Mouse (Mus musculus): Measurements from ENCODE around the gene Fam124a. TPM values are rescaled to one million over a fixed set of nuclear protein-coding genes. Genes with fewer than 3 reads are reported as not detected.
A peak's percentile ranks its signal among the peaks of the same experiment; 100 is the strongest.
"Not testable (repeated sequence)": the region's sequence is repeated elsewhere in the genome, so short reads cannot be mapped to it uniquely, and the experiment has no call there.

The Fam124a gene
- 1 to 10 TPM; 2.3 to 2.4 TPM for total RNA-seq (2021)
- long read RNA-seq, experiment 1, partial matches to known transcripts, result 0 of 1 reads
- long read RNA-seq, experiment 1, other reads (novel, unspliced or antisense), result 0 of 1 reads
- long read RNA-seq, experiment 2, result 0 reads

DNA sequence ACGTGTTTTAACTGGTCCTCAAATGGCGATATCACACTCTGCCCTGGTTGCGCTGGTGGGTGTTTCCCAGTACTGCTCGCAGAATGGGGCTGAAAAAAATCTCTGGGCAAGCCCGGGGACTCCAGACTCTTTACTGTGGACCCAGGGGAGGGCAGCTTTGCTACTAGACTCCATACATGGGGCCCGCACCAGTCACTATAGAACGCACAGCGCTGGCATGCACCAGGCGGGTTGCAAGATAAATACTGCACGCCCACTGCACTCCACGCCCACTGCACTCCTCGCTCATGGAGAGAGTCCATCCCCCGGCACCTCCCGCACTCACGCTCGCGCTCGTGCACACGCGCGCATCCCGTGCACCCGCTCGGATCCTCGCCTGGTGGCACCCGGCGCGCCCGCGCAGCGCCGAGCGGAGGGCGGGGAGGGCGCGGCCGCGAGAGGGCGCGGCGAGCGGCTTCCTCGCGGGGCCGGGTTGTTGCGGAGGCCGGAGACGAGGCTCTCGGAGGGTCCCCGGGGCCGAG lies at the start of gene Fam124a:
Fam124a (plus strand) TSS at position 429 of the 521 bp plus-strand sequence.
- peak; percentile 60 to 65 for DNase-seq (ENCODE audit: low spot score in 2 of 2)

DNA sequence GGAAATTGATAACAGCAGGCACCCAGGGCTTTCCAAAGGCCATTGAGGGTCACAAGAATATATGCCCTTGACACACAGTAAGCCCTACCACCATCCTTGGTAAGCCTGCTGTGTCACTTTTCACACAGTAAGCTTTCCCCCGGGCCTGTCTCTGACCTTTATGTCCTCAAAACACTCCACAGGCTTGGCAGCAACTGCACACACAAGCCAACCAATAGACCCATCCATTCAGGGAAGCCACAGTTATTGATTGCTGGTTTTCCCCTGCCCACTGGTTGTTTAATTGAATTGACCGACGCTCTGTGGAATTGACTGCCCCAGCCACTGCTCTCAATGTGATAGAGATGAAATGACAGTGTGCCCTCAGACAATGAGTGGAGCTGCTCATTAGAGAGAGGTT lies 49.3 kb upstream of the Fam124a start:
- DNase-seq (ENCODE audit: low spot score in 2 of 2), result no peak

DNA sequence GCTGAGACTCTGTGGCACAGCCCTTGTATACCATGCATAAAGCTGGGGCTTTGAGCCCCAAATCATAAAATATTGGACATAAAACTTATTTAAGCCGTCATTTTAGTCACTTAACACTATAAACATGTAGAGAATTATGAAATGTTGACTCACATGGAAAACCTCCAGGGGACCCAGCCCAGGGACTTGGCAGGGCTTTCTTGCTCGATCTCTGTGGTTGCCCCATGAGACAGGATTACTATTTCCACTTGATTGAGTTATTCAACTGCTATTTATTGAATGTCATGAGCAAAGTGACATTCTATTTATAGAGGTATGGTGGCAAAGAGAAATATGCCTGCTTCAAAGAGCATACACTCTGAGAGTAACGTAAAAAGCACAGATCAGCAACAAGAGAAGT lies 46.2 kb upstream of the Fam124a start:
- peak in 1 of 2 experiments; percentile 25 for DNase-seq (ENCODE audit: low spot score in 2 of 2)

DNA sequence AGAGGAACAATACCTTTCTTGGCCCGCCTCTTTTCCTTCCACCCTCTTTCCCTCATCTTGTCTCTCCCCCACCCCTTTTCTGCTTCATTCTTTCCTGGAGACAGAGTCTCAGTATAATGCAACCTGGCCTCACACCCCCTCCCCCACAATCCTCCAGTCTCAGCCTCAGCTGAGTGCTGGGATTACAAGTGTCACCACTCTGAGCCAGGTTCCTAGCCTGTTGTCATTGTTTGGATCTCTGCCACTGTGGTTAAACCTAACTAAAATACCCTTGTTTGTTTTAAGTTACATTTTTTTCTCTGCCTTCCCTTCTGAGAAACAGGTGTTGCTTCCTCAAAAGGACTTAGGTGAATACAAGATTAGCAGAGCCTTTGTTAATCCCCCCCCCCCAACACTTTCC lies 42.7 kb upstream of the Fam124a start:
- DNase-seq (ENCODE audit: low spot score in 2 of 2), result no peak

DNA sequence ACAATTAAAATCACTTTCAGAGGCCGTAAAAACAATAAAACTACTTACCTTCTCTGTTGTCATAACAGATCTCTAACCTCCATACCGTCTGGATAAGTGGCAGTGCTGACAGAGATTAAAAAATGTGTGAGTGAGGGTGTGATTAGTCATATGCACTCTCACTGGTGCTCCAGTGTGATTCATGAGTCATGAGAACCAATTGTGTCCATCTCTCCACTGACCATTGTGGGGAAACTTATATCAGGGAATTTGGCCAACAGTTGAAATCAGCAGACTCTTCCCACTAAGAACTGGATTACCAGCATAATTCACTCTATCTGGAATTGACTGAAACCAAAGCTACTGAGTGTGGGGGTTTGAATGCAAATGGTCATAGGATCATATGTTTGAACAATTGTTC lies 24.6 kb upstream of the Fam124a start:
- DNase-seq (ENCODE audit: low spot score in 2 of 2), result no peak

DNA sequence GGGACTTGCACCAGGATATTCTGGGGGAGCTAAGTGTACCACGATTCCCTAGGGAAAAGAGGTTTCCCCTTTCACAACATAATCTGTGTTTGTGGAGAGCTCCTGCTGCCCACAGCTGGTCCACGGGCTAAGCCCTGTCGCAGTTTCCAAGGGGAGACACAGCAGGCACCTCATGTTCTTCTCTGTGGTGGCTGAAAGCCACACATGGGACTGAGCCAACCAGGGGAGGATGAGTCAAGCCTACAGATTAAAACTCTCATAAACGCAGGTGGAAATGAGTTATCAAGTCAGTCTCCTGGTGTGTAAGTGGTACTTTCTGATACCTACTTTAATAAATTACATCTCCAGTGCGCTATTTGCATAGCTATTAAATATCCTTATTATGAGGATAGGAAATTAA lies 19.4 kb upstream of the Fam124a start:
- no peak for DNase-seq (ENCODE audit: low spot score in 2 of 2)

DNA sequence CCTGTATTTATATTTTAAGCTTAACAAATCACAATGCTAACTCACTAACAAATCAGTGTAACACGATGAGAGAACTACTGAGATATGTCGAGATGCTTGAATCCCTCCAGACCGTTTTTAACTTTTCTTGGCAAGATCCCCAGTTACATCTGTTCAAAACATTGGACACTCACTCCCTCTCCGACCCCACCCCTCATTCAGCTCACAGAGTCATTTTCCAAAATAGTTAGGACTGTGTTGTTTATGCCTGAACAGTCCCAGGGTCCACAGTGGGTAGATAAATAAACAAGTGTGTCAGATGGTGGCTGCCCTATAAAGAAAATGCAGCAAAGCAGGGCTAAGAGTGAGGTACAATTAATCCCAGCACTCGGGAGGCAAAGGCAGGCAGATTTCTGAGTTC lies 18.5 kb upstream of the Fam124a start:
- no peak for DNase-seq (ENCODE audit: low spot score in 2 of 2)

DNA sequence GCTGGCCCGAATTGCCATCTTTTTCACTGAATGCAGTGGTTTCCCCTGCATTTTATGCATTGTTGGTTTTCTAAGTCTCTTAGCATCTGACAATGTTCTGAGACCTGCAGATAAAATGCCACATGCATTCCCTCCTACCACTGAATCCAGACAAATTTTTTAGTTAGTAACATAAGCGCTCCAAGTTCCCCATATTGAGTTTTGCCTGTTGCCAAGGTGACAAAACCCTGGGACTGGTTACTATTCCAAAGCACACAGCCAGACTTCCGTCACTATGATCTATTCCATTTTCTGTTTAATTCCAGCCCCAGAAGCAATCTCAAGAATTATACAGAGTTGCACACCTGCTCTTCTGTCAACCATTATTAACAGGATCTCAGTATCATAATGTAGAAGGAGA lies 15.7 kb upstream of the Fam124a start:
- no peak for DNase-seq (ENCODE audit: low spot score in 2 of 2)

DNA sequence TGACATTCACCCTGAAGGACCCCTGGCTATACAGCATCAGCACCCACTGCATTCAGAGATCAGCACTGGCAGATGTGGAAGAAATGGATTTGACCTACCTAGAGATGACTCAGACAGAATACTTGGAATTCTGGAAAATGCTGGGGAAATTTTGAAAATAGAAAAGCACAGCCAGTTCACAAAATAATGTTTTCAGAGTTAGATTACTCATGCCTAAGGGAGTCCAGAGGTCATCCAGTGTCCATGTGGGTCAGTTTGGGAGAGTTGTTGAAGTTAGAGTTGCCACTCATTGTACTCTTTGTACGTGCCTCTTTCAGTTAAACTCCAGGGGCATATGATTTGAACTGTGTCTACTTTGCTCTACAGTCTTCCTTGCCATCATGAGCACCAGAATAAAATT lies 13.8 kb upstream of the Fam124a start:
- no peak for DNase-seq (ENCODE audit: low spot score in 2 of 2)

DNA sequence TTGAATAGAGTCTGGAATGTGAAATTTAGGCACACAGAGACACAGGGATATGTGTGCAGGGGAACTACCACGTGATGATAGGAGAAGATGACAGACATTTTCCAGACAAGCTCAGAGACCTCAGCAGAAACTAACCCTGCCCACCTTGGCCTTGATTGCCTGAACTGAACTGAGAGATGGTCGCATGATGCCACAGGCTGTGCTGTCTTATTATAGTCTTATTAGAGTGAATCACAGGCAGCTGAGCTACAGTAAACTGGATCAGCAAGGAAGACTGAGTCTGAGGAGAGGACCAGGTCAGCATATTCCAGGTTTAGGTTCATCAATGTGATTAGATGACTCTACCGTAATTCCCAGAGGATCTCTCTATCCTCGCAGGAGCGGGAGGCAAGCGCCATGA lies 9.2 kb upstream of the Fam124a start:
- no peak for DNase-seq (ENCODE audit: low spot score in 2 of 2)

DNA sequence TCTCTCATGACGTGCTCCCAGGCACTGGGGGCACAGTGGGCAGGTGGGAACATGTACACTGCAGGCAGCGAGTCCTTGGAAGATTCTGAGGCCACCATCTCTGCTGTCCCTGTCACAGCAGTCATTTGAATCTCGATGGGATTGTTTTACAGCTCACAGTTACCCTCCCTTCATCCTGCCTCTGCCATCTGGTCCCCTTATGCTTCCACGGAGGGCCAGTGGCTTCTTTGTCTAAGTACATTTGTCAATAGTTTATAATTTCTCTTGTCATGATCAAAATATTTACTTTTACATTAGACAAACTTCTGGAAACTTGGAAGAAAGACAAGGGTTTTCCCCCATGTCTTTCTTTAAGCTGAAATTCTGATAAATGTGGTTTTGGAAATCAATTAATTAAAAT lies 8.8 kb upstream of the Fam124a start:
- no peak for DNase-seq (ENCODE audit: low spot score in 2 of 2)

DNA sequence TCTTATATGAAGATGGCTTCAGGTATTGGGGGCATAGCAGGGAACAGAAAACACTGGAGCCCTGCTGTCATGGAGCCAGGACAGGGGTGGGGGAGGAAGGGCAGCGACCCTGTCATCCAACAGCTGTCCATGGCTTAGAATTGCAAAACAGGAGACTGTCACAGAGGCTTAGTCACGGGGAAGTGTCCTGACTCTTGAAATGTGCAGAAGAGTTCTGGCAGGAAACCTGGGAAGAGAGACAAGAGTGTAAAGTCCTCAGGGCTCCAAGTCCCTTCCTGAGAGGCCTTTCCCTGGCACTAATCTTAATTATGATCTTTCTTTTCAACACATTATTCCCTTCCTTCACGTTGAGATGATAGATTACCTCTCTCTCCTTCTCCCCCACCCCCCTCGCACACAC lies 5.4 kb upstream of the Fam124a start:
- DNase-seq (ENCODE audit: low spot score in 2 of 2), result no peak

DNA sequence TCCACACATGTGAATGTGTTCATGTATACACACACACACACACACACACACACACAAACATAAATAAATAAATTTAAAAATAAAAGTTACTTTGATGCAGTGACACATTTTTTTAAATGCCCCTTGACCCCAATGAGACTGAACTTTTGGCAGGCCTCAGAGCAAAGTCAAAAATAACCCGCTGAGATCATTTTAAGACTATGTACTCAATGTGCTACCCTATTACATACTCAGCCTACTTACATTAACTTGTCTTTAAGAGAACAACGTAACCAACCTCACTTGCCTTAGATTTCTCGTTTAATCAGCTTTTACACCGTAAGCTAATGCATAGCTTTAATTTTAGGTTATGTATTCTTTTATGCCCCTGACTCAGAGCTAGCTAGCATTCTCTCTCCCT lies 2.8 kb upstream of the Fam124a start:
- no peak for DNase-seq (ENCODE audit: low spot score in 2 of 2)

DNA sequence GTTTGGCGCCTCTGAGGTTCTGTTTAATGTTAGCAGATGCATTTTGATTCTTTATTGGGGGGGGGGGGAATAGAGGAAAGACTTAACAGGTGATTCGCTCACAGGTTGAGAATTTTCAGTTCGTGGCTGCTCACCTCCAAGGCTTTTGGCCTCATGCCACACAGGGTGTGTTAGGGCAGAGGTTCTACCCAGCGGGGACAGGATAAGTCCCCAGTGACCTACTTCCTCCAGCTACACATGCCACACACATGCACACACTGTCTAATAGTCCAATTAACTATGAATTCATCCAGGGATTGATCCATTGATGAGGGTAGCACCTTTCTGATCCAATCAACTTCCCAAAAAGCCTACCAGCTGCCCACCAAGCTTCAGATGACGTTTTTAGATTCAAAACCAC lies 1.8 kb upstream of the Fam124a start:
- no peak for DNase-seq (ENCODE audit: low spot score in 2 of 2)

DNA sequence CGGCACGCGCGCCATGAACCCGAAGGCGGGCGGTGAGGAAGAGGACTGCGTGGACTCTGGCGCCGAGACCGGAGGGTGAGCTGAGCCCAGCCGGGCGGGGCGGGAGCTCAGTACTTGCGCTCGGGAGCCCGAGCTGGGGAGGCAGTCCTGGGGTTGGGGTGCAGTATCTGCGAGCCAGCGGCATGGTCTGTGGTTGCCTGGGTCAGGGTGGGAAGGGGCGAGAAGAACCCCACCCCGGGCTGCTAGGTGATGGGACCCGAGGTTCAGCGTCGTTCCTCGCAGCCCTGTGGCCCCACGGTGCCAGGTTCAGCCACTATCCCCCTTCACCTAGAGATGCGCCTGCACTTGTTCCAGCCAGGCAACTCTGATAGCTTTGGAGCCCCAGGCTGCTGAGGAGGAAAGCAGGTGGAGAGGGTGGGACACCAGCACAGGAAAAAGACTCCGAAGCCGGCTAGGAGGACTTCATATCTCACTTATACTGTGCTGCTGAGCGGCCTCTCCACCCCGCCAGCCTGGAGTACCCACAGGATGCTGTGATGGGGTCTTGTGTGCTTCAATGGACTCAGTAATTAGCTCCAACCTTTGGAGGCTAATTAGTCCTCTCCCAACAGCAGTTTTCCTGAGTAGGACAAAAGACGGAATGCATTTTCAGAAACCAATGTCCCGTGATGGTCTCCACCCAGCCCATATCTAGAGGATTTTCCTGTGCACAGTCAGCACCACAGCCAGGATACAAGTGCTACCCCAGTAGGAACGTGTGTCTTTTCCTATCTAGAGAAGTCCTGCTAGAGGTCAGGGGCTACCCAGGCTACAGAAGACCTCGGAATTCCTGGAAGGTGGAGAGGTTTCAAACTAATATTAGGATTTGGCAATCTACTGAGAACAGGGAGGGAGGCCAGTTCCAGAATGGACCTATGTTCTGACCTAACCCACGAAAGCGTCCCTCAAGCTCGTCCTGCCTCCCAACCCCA lies 588 bp downstream of the Fam124a start:
- DNase-seq (ENCODE audit: low spot score in 2 of 2), result no peak

DNA sequence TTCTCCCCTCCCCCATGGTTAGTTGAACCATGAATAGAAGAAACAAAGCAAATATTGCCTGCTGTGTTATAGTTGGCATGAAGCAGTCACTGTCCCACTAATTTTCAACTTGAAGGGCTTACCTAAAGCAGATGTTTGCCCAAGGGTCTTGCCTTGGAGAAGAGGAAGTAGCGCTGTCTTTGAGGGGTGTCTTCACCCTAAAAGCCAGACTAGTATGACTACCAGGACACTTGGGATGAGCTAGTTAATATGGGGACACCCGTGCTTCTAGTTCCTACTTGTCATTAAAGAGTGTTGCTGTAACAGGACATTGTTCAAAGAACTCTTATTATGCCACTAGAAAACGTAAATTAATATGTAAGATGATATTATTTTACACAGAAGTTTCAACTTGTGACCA lies 1.6 kb downstream of the Fam124a start:
- no peak for DNase-seq (ENCODE audit: low spot score in 2 of 2)

DNA sequence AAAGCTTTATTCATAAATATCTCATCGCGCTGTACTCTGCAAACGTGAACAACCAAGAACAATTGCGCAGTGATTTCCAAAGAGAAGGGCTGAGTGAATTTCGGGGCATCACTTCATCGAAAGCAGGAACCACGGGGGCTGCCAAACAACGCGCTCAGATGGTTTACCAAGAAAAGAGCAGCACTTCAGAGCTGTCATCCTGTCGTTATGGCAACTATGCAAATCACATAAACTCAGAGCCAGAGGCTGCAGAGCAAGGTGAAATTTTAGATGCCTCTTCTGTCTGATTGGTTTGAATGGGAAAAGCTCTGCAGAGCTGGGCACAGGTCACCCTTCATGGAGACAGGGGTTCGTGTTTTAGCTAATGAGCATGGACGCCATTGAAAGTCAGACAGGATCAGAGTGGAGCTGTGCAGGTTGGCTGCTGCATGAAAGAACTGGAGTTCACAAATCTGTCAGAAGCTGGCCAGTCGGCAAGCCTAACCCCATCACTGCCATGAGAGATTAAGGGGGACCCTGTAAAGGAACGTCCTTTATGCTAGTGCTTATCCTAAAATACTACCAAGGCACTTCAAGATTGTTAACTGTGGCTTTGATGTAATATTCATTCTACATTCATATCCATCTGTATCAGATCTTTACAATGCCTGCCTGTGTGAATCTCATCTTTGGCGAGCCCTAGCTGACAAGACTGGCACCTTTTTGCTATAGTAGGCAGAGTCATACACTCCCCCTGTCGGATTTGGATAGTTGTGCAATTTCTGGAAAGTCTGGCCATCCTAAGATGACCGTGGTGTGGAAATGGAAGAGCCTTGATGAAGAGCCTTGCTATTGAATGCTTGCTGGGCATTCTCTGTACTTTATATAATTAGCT lies 6.6 kb downstream of the Fam124a start:
- DNase-seq (ENCODE audit: low spot score in 2 of 2), result peak in 1 of 2 experiments; percentile 3

DNA sequence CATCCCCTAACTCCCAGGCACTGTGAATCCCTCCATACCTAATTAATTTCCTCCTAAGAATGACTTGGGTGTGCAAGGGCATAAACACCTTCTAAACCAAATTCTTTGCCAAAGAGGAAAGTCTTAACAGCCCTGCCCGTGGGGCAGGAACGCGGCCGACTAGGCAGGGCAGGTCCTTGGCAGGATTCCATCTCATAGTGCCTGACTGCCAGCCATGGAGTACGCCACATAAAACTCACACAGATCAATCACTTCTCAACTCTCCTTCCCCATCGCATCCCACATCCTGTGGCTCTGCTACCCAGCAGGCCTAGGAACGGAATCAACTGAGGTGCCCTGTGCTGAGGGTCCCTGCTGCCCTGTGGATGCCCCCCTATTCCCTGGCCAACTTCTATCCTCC lies 8.1 kb downstream of the Fam124a start:
- DNase-seq (ENCODE audit: low spot score in 2 of 2), result peak in 1 of 2 experiments; percentile 15

DNA sequence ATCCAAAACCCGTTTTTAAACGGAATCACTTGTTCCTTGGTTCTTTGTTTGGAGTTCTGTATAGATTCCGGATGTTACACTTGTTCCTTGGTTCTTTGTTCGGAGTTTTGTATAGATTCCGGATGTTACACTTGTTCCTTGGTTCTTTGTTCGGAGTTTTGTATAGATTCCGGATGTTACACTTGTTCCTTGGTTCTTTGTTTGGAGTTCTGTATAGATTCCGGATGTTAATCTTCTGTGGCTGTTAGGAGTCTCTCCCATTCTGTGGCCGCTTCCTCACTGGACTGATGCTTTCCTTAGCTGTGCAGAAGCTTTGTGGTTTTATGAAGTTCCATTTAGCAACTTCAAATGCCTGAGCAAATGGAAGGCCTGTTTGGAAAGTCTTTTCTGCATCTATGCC lies 11.3 kb downstream of the Fam124a start, which contains the start of gene Gm4131:
Gm4131 (minus strand) TSS at position 101 of the 400 bp plus-strand sequence.
- not testable (repeated sequence) for DNase-seq (ENCODE audit: low spot score in 2 of 2)

DNA sequence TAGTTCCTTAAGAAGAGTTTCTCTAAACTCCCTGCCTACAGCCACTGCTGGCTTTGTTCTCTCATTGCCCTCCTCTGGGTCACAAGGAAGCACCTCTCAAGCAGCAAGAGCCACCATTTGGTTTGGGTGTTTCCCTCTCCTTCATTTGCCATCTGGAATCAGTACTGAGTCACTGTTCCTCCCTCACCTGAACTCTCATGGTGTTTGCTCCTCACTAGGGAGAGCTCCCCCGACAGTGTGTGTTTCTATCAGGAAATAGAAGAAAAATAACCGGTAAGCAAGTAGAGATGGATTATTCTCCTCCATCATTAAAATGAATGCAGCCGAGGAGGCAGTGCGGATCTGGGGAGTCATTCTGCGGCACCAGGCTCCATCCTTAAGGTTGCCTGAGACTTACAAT lies 13.9 kb downstream of the Fam124a start:
- DNase-seq (ENCODE audit: low spot score in 2 of 2), result no peak

DNA sequence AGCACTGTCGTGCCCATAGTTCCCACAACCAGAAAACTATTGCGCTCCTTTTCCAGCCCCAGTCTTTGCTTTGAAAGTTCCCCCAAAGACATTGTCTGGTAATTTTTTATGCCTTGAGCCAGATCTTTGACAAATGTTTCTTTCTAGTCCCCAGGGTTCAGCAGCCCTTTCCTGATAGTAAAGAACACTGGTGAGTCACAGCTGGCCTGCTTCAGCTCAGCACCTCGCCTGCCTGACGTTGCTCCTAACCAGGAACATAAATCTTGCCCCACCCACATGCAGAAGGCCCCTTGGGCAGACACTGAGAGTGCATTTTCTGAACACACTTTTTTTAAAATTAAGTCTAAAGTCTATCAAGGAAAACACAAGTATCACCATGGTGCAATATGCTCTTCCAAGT lies 14.8 kb downstream of the Fam124a start:
- no peak for DNase-seq (ENCODE audit: low spot score in 2 of 2)
